Mouse (Mus musculus) spleen, postnatal 14 days (tissue): ENCODE measurements around the gene Cyb5b.

ENCODE experiments used
- DNase-seq, 2 experiments: peaks; one replicate each; pipeline ENCODE4 v3.0.0; 2021 to 2022; ENCODE audit warnings: low spot score in 2 of 2

Cyb5b gene

GRCm38 (mm10) chr8:107130028-107130427 lies 20.4 kb upstream of the Cyb5b start:
- DNase-seq, result no peak

GRCm38 (mm10) chr8:107132581-107133491 lies 17.6 kb upstream of the Cyb5b start:
- no peak for DNase-seq

GRCm38 (mm10) chr8:107133881-107134280 lies 16.6 kb upstream of the Cyb5b start:
- no peak for DNase-seq

- DNase-seq, result no peak
Observed at GRCm38 (mm10) chr8:107136003-107136612, 14.3 kb upstream of the Cyb5b start.

GRCm38 (mm10) chr8:107137591-107137990 lies 12.8 kb upstream of the Cyb5b start:
- DNase-seq, result no peak

- DNase-seq, result no peak
Observed at GRCm38 (mm10) chr8:107138338-107138737, 12.1 kb upstream of the Cyb5b start.

GRCm38 (mm10) chr8:107139704-107140470 lies 10.6 kb upstream of the Cyb5b start:
- DNase-seq, result no peak

GRCm38 (mm10) chr8:107142539-107142938 lies 7.9 kb upstream of the Cyb5b start:
- DNase-seq, result no peak

- DNase-seq, result no peak
Observed at GRCm38 (mm10) chr8:107143501-107143900, 6.9 kb upstream of the Cyb5b start.

GRCm38 (mm10) chr8:107146186-107146585 lies 4.3 kb upstream of the Cyb5b start:
- DNase-seq, result no peak

GRCm38 (mm10) chr8:107148802-107149201 lies 1.6 kb upstream of the Cyb5b start:
- no peak for DNase-seq

- DNase-seq, result no peak
Observed at GRCm38 (mm10) chr8:107150057-107150403, 410 bp upstream of the Cyb5b start.

- DNase-seq, result no peak
Observed at GRCm38 (mm10) chr8:107151212-107151920, 926 bp downstream of the Cyb5b start.

GRCm38 (mm10) chr8:107153326-107154210 lies 3.1 kb downstream of the Cyb5b start:
- no peak for DNase-seq

- DNase-seq, result no peak
Observed at GRCm38 (mm10) chr8:107156816-107157215, 6.4 kb downstream of the Cyb5b start.

- no peak for DNase-seq
Observed at GRCm38 (mm10) chr8:107157836-107158235, 7.4 kb downstream of the Cyb5b start.

GRCm38 (mm10) chr8:107158890-107159289 lies 8.4 kb downstream of the Cyb5b start:
- DNase-seq, result no peak

- DNase-seq, result no peak
Observed at GRCm38 (mm10) chr8:107164251-107164773, 13.9 kb downstream of the Cyb5b start.

GRCm38 (mm10) chr8:107165745-107166144 lies 15.3 kb downstream of the Cyb5b start:
- no peak for DNase-seq

GRCm38 (mm10) chr8:107167848-107168247 lies 17.4 kb downstream of the Cyb5b start:
- DNase-seq, result no peak

- DNase-seq, result no peak
Observed at GRCm38 (mm10) chr8:107172152-107172551, 21.7 kb downstream of the Cyb5b start.
